Mouse (Mus musculus): ENCODE results near the gene Opalin. TPM values are rescaled to one million over a fixed set of nuclear protein-coding genes. Genes with fewer than 3 reads are reported as not detected.

The Opalin gene
- polyA plus RNA-seq, 1 experiment from 2014 or later = 0.08 TPM

DNA sequence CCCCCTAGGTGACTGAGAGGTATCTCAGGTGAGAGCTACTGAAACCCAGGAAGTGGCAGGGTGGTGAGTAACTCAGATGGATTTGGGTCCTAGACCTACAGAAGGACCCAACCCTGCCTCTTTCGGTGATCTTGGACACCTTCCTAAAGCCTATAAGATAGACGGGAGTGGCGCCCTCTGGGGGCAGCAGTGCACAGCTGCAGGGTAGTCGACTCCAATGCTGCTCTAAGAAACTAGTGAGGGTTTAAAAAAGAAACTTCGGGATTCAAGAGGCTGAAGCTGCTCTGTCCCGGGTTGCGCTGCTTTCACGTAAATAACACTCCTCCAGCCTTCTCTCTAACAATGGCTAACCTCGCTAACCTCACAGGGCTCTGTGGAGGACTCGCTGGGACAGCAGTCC lies 23.4 kb downstream of the Opalin start:
- no peak overlapping the region for H3K9ac ChIP-seq (replicated peaks; ENCODE audit: low read depth)
- no peaks in the 10 kb centered on the region for H3K4me1 ChIP-seq (ENCODE audit: insufficient read depth, low read depth, low read length)
- no peak for TF ChIP-seq EP300 (IDR thresholded peaks at IDR 0.05)
- TF ChIP-seq CTCF (IDR thresholded peaks at IDR 0.05) = peak; percentile 65
- H3K36me3 ChIP-seq (ENCODE audit: insufficient read depth, low read length) = no peaks in the 10 kb centered on the region
- ATAC-seq (no peak; the same call in 1 of the 2 replicates), DNase-seq (ENCODE audit: low spot score) (no peak)
- H3K27ac ChIP-seq (ENCODE audit: low read length) = no peak overlapping the region
- H3K4me3 ChIP-seq (ENCODE audit: low read depth, low read length) = no peak overlapping the region
- no peaks in the 10 kb centered on the region for H3K27me3 ChIP-seq (replicated peaks; ENCODE audit: insufficient read depth, low read length)
- 30% methylated on average over 10 of the region's 10 CpGs for WGBS
- H3K9me3 ChIP-seq (ENCODE audit: low read length) = no peaks in the 10 kb centered on the region
- H3K4me2 ChIP-seq (replicated peaks; ENCODE audit: low read depth, low read length) = no peak overlapping the region

- H3K36me3 ChIP-seq (ENCODE audit: insufficient read depth, low read length) = no peaks in the 10 kb centered on the region
- no peak overlapping the region for H3K4me3 ChIP-seq (ENCODE audit: low read depth, low read length)
- H3K27me3 ChIP-seq (replicated peaks; ENCODE audit: insufficient read depth, low read length) = no peaks in the 10 kb centered on the region
- ATAC-seq = no peak
- no peak overlapping the region for H3K9ac ChIP-seq (replicated peaks; ENCODE audit: low read depth)
- no peaks in the 10 kb centered on the region for H3K4me1 ChIP-seq (ENCODE audit: insufficient read depth, low read depth, low read length)
- H3K9me3 ChIP-seq (ENCODE audit: low read length) = no peaks in the 10 kb centered on the region
- no peak for DNase-seq (ENCODE audit: low spot score)
- TF ChIP-seq CTCF (IDR thresholded peaks at IDR 0.05) = no peak
- no peak overlapping the region for H3K4me2 ChIP-seq (replicated peaks; ENCODE audit: low read depth, low read length)
- no peak overlapping the region for H3K27ac ChIP-seq (ENCODE audit: low read length)
- WGBS = 51% methylated on average over 5 of the region's 5 CpGs
These were observed 24.7 kb downstream of the Opalin start for GRCm38 (mm10) chr19:41052247-41052646.

- 89% methylated on average over 1 of the region's 1 CpGs for WGBS
- no peak overlapping the region for H3K27ac ChIP-seq (ENCODE audit: low read length)
- no peak overlapping the region for H3K4me3 ChIP-seq (ENCODE audit: low read depth, low read length)
- ATAC-seq (no peak), DNase-seq (ENCODE audit: low spot score) (no peak)
- no peak overlapping the region for H3K9ac ChIP-seq (replicated peaks; ENCODE audit: low read depth)
- no peaks in the 10 kb centered on the region for H3K36me3 ChIP-seq (ENCODE audit: insufficient read depth, low read length)
- H3K27me3 ChIP-seq (replicated peaks; ENCODE audit: insufficient read depth, low read length) = no peaks in the 10 kb centered on the region
- H3K4me2 ChIP-seq (replicated peaks; ENCODE audit: low read depth, low read length) = no peak overlapping the region
- H3K4me1 ChIP-seq (ENCODE audit: insufficient read depth, low read depth, low read length) = no peaks in the 10 kb centered on the region
- H3K9me3 ChIP-seq (ENCODE audit: low read length) = no peaks in the 10 kb centered on the region
- TF ChIP-seq CTCF (IDR thresholded peaks at IDR 0.05) (no peak), EP300 (IDR thresholded peaks at IDR 0.05) (no peak)
These were observed 25.2 kb downstream of the Opalin start for GRCm38 (mm10) chr19:41051714-41052113.

DNA sequence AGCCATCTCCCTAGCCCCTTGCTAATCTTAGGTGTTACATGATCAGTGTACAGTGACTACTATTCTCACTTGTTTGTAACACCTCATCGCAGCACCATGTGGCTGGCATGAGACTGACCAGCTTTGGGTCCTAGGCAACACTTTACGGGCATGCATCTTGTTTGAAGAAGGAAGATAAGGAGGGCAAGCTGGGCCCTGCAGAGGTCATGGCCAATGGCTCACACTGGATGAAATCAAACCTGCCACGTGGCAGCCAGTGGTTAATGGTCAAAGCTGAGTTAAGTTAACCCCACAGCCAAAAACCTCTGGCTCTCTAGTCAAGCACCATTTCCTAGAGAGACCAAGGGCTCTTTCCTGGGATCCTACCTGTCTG lies 28.7 kb downstream of the Opalin start:
- H3K36me3 ChIP-seq (ENCODE audit: insufficient read depth, low read length) = no peaks in the 10 kb centered on the region
- TF ChIP-seq CTCF (IDR thresholded peaks at IDR 0.05) (no peak), EP300 (IDR thresholded peaks at IDR 0.05) (no peak)
- H3K27me3 ChIP-seq (replicated peaks; ENCODE audit: insufficient read depth, low read length) = no peaks in the 10 kb centered on the region
- H3K9ac ChIP-seq (replicated peaks; ENCODE audit: low read depth) = no peak overlapping the region
- no peak overlapping the region for H3K27ac ChIP-seq (ENCODE audit: low read length)
- no peak for ATAC-seq
- H3K4me2 ChIP-seq (replicated peaks; ENCODE audit: low read depth, low read length) = no peak overlapping the region
- H3K9me3 ChIP-seq (ENCODE audit: low read length) = no peaks in the 10 kb centered on the region
- DNase-seq (ENCODE audit: low spot score) = no peak
- 54% methylated on average over 3 of the region's 3 CpGs for WGBS
- H3K4me3 ChIP-seq (ENCODE audit: low read depth, low read length) = no peak overlapping the region
- H3K4me1 ChIP-seq (ENCODE audit: insufficient read depth, low read depth, low read length) = no peaks in the 10 kb centered on the region

DNA sequence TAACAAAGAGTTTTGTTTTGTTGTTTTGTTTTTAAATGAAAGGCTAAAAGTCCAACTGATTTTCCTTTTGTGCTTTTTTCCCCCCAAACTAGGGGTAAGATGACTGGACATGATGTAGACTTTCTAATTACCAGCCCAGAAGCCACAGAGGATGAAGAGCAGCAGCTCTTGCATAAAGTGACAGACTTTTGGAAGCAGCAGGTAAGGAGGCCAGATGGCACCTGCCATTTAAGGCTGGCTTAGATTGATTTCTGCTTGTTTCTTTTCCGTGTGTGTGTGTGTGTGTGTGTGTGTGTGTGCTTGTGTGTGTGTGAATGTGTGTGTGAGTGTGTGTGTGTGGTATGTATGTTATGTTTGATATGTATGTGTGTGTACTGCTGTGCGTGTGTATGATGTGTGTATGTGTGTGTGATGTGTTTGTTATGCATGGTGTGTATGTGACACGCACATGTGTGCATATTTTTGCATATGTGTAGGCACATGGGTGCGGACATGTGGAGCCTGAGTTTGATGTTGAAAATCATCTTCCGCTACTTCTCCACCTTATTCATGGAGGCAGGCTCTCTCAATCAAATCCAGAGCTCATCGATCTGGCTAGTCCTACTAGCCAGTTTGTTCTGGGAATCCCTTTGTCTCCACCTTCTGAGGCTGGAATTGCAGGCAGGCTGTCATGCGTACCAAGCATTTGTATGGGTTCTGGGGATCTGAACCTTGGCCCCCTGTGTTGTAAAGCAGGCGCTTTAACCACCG lies 29.3 kb downstream of the Opalin start:
- H3K4me2 ChIP-seq (replicated peaks; ENCODE audit: low read depth, low read length) = no peak overlapping the region
- ATAC-seq (no peak), DNase-seq (ENCODE audit: low spot score) (no peak)
- H3K27me3 ChIP-seq (replicated peaks; ENCODE audit: insufficient read depth, low read length) = no peaks in the 10 kb centered on the region
- H3K9ac ChIP-seq (replicated peaks; ENCODE audit: low read depth) = no peak overlapping the region
- H3K4me3 ChIP-seq (ENCODE audit: low read depth, low read length) = no peak overlapping the region
- TF ChIP-seq CTCF (IDR thresholded peaks at IDR 0.05) = no peak
- no peak for TF ChIP-seq EP300 (IDR thresholded peaks at IDR 0.05)
- 80% methylated on average over 9 of the region's 9 CpGs for WGBS
- no peaks in the 10 kb centered on the region for H3K9me3 ChIP-seq (ENCODE audit: low read length)
- H3K27ac ChIP-seq (ENCODE audit: low read length) = no peak overlapping the region
- no peaks in the 10 kb centered on the region for H3K4me1 ChIP-seq (ENCODE audit: insufficient read depth, low read depth, low read length)
- H3K36me3 ChIP-seq (ENCODE audit: insufficient read depth, low read length) = no peaks in the 10 kb centered on the region

DNA sequence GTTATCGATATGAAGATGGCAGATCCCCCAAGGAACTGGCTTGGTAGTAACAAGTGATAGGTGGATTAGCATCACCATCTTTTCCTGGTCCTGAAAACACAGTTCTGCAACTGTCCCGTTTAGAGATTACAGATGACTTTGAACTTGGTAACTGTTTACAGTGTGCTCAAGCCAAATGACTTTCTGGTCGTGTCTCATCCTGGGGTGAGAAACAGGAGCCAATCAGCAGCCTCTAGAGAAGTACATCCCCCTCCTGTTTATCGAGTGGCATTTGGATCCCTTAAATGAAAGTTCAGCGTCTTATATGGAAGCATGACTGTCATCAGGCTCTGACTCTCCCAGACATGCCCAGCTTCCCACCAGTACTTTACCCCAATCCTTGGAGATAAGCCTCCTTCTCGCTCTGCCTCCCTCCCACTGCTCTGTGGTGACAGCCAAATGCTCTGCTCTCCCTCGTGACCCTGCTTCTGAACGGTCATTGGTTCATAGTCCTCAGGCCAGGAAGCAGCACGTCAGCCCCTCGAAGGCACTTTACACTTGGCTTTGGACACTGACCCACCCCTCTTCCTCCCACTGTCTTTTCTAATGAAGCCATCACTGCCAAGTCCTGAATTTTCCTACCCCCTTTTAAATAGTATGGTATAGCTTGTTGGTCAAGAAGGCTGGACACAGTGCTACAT lies 31.7 kb downstream of the Opalin start:
- no peak overlapping the region for H3K9ac ChIP-seq (replicated peaks; ENCODE audit: low read depth)
- peak; percentile 59 for ATAC-seq

More for the DNA sequence above, 31.7 kb downstream of the Opalin start:
- Histone ChIP-seq H3K4me3 (ENCODE audit: low read depth, low read length) (no peak overlapping the region), H3K27ac (ENCODE audit: low read length) (no peak overlapping the region), H3K27me3 (replicated peaks; ENCODE audit: insufficient read depth, low read length) (no peaks in the 10 kb centered on the region), H3K9me3 (ENCODE audit: low read length) (no peaks in the 10 kb centered on the region), H3K4me1 (ENCODE audit: insufficient read depth, low read depth, low read length) (no peaks in the 10 kb centered on the region), H3K36me3 (ENCODE audit: insufficient read depth, low read length) (no peaks in the 10 kb centered on the region), H3K4me2 (replicated peaks; ENCODE audit: low read depth, low read length) (no peak overlapping the region)
- DNase-seq (ENCODE audit: low spot score) = peak; percentile 18
- 23% methylated on average over 10 of the region's 10 CpGs for WGBS
- TF ChIP-seq EP300 (IDR thresholded peaks at IDR 0.05) (no peak), CTCF (IDR thresholded peaks at IDR 0.05) (no peak)

All from lung, postnatal 0 days (tissue).